Mouse (Mus musculus) kidney, postnatal 25 days (tissue): ENCODE data around the gene Dcun1d1.

Experiments
- DNase-seq, 2 experiments: peaks; one replicate each; pipeline ENCODE4 v3.0.0; 2021; ENCODE audit warnings: mixed read lengths in 2 of 2

Dcun1d1 gene

DNA sequence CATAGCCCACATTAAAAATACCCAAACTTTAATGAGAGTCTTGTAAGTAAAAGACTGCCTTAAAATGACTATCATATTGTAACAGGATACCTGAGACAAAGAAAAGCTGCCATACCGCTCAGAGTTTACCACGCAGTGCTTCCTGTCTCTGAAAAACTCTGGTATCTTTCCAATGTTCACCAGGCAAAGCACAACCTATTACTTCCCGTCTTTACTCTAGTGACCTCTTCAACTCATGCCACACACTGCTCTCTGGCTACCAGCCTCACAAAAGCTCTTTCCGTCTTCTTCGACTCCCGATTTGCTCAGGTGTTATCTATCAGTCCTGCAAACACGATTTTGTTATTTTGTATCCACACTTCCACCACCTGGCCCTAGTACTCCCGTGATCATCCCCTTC is 7.4 kb downstream of the Dcun1d1 start:
- no peak for DNase-seq

DNA sequence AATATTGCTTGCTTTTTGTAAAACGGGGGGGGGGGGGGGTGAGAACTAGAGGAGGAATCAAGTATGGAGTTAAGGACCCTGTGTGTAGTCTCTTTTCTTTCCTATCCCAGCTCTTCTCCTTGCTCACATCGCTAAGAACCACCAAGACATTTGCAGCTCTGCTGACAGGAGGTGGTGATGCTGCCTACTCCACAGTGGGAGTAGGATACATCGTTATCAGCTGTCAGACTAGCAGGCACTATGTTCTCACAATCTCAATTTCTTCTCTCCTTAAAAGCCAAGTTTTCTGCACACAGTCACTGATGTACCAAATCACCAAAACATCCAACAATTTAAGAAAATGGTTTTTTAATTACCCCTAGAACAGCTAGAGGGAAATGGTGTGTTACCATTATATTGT is 7.8 kb downstream of the Dcun1d1 start:
- DNase-seq = no peak

DNA sequence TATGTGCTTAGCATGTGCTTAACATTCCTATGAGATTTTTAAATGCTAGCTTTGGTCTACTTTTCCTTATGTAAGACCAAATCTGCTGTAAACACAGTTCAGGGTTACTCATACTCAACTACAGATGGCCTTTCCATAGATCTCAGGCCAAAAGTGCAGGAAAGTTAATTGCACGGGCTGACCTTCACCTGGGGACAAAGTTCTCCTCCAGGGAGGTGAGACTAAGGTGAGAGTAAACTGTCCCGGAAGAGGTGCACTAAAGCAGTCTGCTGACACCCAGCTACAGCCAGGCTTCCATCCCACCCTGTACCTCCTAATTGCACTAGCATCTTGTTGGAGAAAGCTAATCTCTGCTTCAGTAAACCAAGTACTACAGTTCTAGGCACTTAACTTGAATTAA is 11.4 kb downstream of the Dcun1d1 start:
- DNase-seq = no peak

DNA sequence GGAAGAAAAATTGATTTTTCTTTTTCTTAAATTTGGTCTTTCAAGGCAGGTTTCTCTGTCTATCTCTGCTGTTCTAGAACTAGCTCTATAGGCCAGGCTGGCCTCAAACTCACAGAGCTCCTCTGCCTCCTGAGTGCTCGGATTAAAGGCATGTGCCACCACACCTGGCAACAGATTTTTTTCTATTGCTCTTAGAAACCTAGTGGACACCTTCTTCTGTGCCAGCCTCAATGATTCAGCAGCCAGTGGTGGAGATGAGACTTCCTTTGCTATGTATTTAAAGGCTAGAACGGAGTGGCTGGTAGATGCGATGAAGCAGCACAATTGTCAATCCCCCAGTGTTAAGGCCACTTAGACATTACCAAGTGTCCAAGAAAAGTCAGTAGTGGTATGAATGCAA is 13.2 kb downstream of the Dcun1d1 start:
- DNase-seq = no peak

DNA sequence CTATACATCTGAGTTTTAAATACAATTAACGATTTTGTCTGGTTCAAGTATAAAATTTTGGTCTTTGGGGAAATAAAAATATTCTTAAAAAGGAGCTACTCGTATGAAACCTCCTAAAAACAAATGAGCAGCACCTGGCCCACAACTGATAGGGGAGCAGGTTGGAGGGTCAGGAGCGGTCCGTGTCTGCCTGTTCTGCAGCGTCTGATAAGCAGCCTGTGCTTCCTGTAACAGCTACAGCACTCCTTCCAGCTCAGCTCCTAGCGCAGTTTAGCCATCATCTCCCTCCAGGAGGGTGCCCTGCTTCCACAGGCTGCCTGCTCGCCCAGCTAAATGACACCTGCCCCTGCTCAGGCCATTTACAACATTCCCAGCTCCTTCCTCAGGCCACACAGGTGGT is 13.8 kb downstream of the Dcun1d1 start:
- DNase-seq = no peak

GRCm38 (mm10) chr3:35922522-35922921 is 14.7 kb downstream of the Dcun1d1 start:
- no peak for DNase-seq

GRCm38 (mm10) chr3:35918229-35918628 is 19.0 kb downstream of the Dcun1d1 start:
- DNase-seq = no peak

DNA sequence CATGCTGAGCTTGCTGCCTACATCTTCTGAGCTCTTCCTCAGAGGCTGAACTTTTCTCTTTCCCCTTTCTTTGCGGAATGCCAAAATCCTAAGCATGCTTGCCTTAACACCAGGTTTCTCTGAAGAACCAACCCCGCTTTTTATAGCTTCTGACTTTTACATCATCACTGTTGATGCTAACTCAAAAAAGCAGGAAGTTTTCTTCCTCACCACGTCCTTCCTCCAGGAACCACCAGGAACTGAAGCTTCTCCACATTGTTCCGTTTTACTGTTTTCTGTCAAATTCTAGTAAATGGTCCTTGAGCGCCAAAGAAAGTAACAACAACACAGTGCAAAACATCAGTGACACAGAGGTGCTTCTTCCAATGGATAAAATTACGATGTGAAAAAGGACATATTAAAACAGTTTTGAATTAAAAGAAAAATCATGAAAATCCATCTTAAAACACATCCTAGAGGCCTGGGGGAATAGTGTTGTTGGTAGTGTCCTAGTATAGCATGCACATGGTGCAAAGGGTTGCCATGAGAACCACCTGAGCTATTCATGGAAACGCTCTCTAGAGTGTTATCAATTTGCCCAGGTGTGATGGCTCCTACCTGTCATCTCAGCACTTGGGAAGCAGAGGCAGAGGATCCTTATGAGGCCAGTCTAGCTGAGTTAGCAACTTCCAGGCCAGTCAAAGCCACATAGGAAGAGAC is 28.1 kb downstream of the Dcun1d1 start:
- no peak for DNase-seq

- DNase-seq = no peak
These were observed 36.6 kb downstream of the Dcun1d1 start for GRCm38 (mm10) chr3:35900555-35901204.

DNA sequence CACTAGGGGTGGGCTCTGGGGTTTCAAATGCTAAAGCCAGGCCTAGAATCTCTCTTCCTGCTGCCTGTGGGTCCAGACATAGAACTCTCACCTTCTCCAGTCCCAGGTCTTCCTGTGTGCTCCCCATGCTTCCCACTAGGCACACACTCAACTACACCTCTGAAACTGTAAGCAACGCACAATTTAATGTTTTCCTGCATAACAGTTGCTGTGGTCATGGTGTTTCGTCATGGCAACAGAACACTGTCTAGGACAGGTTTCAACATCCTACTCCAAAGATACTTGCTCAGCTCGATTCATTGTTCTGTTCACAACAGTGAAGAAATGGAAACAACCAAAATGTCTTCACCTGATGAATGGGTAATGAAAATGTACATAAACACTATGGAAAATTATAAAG is 38.1 kb downstream of the Dcun1d1 start:
- no peak for DNase-seq

DNA sequence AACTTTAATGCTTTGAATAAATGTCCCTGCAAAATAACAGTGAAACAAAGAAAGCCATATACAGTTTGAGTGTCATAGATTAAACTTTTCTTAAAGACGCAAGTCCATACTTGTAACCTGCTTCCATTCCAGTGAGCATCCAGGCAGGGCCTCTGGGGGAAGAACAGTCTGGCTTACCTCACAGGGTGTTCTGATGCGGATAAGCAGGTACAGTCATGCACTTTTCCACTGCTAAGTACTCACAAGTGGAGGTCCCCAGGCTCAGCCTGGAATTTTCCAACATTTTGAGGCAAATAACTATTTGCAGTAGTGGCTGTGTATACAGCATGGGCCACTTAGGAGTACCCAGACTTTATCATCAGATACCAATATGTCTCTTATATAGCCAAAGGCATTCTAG is 39.3 kb downstream of the Dcun1d1 start:
- DNase-seq = no peak

DNA sequence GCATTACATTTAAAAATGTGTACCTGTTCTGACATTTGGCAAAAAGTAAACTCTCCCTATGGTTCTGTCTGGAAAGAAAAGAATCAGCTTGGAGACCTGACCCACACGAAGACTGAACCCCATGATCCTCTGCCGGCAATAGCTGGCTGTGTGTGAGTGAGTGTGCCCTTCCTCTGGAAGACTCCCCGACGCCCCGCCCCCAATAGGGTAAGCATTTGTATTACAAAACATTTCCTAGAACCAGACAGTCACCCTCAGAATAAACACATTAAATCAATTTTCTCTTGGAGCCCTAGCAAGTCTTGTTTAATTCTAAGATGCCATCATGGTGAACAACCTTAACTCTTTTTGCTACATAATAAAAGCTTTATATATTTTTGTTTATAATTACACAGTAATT is 44.1 kb downstream of the Dcun1d1 start:
- no peak for DNase-seq

GRCm38 (mm10) chr3:35891123-35891522 is 46.1 kb downstream of the Dcun1d1 start:
- no peak for DNase-seq

DNA sequence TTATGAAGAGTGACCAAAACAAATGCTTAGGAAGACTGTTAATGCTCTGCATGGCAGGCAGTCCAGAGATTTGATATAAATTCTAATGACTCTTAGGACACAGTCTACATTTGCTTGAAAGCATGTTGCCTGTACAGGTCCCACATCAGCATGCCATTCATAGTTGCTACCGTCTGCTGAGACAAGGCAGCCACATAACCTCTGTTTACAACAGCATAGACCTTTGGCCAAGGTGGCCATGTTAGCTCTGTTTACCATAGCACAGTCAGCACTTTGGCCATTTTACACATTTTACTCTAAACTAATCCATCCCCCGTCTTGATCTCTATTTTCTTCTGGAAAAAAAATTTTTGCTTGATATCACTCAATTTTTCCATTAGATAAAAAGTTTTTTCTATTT is 47.7 kb downstream of the Dcun1d1 start:
- DNase-seq = no peak

DNA sequence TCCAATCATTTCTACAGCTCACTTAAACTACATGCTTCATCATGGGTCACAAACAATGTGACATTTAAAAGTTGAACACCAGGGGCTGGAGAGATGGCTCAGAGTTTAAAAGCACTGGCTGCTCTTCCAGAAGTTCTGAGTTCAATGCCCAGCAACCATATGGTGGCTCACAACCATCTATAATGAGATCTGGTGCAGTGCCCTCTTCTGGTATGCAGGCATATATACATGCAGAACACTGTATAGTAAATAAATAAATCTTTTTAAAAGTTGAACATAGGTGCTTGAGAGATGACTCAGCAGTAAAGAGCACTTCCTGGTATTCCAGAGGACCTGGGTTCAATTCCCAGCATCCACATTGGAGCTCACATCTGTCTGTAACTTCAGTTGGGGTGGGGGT is 54.0 kb downstream of the Dcun1d1 start:
- DNase-seq = no peak

DNA sequence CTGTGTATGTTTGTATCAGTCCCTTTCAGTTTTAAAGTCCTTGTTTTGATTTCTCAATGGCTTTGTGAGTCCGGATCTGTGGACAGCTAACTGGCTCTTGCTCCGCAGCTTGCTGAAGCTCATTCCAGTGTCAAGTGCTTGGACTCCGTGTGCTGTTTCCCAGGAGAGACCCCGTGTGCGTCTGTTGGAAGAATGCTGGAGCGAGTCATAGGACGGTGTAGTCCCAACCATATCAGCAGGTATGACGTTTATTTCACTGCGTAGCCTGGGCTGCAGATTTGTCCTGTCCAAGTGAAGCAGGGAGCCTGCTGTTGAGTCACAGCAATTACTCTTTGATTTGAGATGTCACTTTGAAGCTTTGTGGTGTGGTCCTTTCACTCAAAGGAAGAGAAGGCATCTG is 87.9 kb downstream of the Dcun1d1 start:
- no peak for DNase-seq
